ENCODE assay signal across 23 mouse cellular contexts in the genomic region with DNA sequence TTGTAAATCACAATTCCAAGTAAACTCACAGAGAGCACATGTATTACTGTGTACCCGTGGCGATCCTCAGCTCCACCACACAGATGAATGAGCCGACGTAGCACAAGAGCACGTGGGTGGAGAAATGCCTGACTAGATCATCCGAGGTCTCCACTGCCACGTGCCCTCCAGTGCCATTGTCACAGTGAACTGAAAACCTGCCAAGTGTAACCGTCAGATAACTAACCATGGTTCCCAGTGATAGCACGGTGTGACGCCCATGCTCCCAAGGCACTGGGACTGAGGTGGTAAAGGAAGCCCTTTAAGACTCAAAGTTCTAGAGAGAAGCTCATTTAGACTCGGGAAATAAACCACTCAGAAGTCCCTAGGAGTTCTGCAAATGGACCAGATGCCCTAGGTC.
DNase-seq lines count a peak whose midpoint lies in the region; ATAC-seq and TF ChIP-seq lines count a peak whose summit lies in the region.
"Had no signal": no experiment of that assay in that cellular context is flagged by ENCODE, and none has a peak within 500 bp of the region (broad histone marks: within the 10 kb centered on the region; RNA-seq: fewer than 3 reads in every experiment).

No protein-coding gene starts in this region.

- no peak for TF ChIP-seq CTCF in intestine, postnatal 0 days (IDR thresholded peaks at IDR 0.05; ENCODE audit: low read depth)
- TF ChIP-seq CTCF in liver, postnatal 0 days (IDR thresholded peaks at IDR 0.05; ENCODE audit: low read depth) = no peak
- TF ChIP-seq CTCF in forebrain, postnatal 0 days (IDR thresholded peaks at IDR 0.05; ENCODE audit: low read depth) = no peak

- no peak overlapping the region for H3K27ac ChIP-seq in intestine, embryonic 16.5 days (ENCODE audit: low read length)
- no peak overlapping the region for H3K27ac ChIP-seq in intestine, postnatal 0 days (ENCODE audit: low read depth, low read length)
- H3K27ac ChIP-seq in liver, postnatal 0 days (ENCODE audit: low read depth) = peak overlapping the region; percentile 37; the same call in 1 of the 2 replicates
- H3K27ac ChIP-seq in forebrain, postnatal 0 days (ENCODE audit: low read depth, low read length) = no peak overlapping the region
- H3K27ac ChIP-seq: embryonic facial prominence, embryonic 10.5 days; hindbrain, embryonic 15.5 days; kidney, postnatal 0 days; limb, embryonic 15.5 days; midbrain, embryonic 15.5 days had no signal

- ATAC-seq in intestine, embryonic 16.5 days = peak; percentile 73
- no peak for ATAC-seq in intestine, postnatal 0 days
- peak; percentile 84 for ATAC-seq in liver, postnatal 0 days
- ATAC-seq in forebrain, postnatal 0 days = no peak
- ATAC-seq: forebrain, embryonic 14.5 days; lung, postnatal 0 days; midbrain, embryonic 15.5 days had no signal

- H3K4me3 ChIP-seq in intestine, embryonic 16.5 days (ENCODE audit: low read length) = no peak overlapping the region
- H3K4me3 ChIP-seq in intestine, postnatal 0 days (ENCODE audit: low read depth, low read length) = no peak overlapping the region
- H3K4me3 ChIP-seq in liver, postnatal 0 days (ENCODE audit: low read depth, low read length) = no peak overlapping the region
- no peak overlapping the region for H3K4me3 ChIP-seq in forebrain, postnatal 0 days (ENCODE audit: low read depth, low read length)
- H3K4me3 ChIP-seq: embryonic facial prominence, embryonic 10.5 days; hindbrain, embryonic 15.5 days; limb, embryonic 15.5 days; midbrain, embryonic 15.5 days had no signal

- H3K9ac ChIP-seq in intestine, embryonic 16.5 days (ENCODE audit: low read depth, low read length) = no peak overlapping the region
- H3K9ac ChIP-seq in intestine, postnatal 0 days (ENCODE audit: low read depth, low read length) = no peak overlapping the region
- no peak overlapping the region for H3K9ac ChIP-seq in liver, postnatal 0 days (replicated peaks)
- no peak overlapping the region for H3K9ac ChIP-seq in forebrain, postnatal 0 days
- H3K9ac ChIP-seq: hindbrain, embryonic 15.5 days; limb, embryonic 15.5 days; midbrain, embryonic 15.5 days had no signal

- no peaks in the 10 kb centered on the region for H3K4me1 ChIP-seq in intestine, embryonic 16.5 days (ENCODE audit: control insufficient read depth, insufficient read depth, low read length)
- H3K4me1 ChIP-seq in intestine, postnatal 0 days (replicated peaks; ENCODE audit: control insufficient read depth, insufficient read depth, low read length) = no peaks in the 10 kb centered on the region
- H3K4me1 ChIP-seq in liver, postnatal 0 days (ENCODE audit: insufficient read depth) = peaks cover 43% of the 10 kb centered on the region
- H3K4me1 ChIP-seq in forebrain, postnatal 0 days (ENCODE audit: insufficient read depth) = no peaks in the 10 kb centered on the region
- H3K4me1 ChIP-seq: limb, embryonic 15.5 days; midbrain, embryonic 15.5 days had no signal

- no peak overlapping the region for H3K4me2 ChIP-seq in intestine, embryonic 16.5 days (ENCODE audit: low read depth, low read length)
- H3K4me2 ChIP-seq in intestine, postnatal 0 days (replicated peaks; ENCODE audit: low read depth) = no peak overlapping the region
- peak overlapping the region; percentile 40 for H3K4me2 ChIP-seq in liver, postnatal 0 days (ENCODE audit: low read depth, low read length)
- no peak overlapping the region for H3K4me2 ChIP-seq in forebrain, postnatal 0 days (ENCODE audit: low read depth)
- H3K4me2 ChIP-seq: hindbrain, embryonic 15.5 days; limb, embryonic 15.5 days; midbrain, embryonic 15.5 days had no signal

- WGBS in intestine, embryonic 16.5 days = 92% methylated on average over 11 of the region's 11 CpGs
- 94% methylated on average over 11 of the region's 11 CpGs for WGBS in intestine, postnatal 0 days
- 60% methylated on average over 11 of the region's 11 CpGs for WGBS in liver, postnatal 0 days (ENCODE audit: insufficient replicate concordance)
- WGBS in forebrain, postnatal 0 days = 90% methylated on average over 11 of the region's 11 CpGs

- H3K36me3 ChIP-seq in intestine, embryonic 16.5 days (ENCODE audit: control insufficient read depth, insufficient read depth, low read length) = no peaks in the 10 kb centered on the region
- peaks cover 8% of the 10 kb centered on the region; the same call in 1 of the 2 replicates for H3K36me3 ChIP-seq in intestine, postnatal 0 days (ENCODE audit: control insufficient read depth, insufficient read depth)
- H3K36me3 ChIP-seq in liver, postnatal 0 days (replicated peaks; ENCODE audit: insufficient read depth, low read length) = peaks cover 20% of the 10 kb centered on the region
- no peaks in the 10 kb centered on the region for H3K36me3 ChIP-seq in forebrain, postnatal 0 days (ENCODE audit: insufficient read depth)
- H3K36me3 ChIP-seq: hindbrain, embryonic 15.5 days; midbrain, embryonic 15.5 days had no signal

- H3K9me3 ChIP-seq in intestine, embryonic 16.5 days (ENCODE audit: control insufficient read depth, low read length) = no peaks in the 10 kb centered on the region
- H3K9me3 ChIP-seq in intestine, postnatal 0 days (ENCODE audit: control insufficient read depth) = no peaks in the 10 kb centered on the region
- H3K9me3 ChIP-seq in liver, postnatal 0 days (ENCODE audit: low read length) = 0 out of 2 replicates have a peak, but pooled peaks cover 2% of the 10 kb centered on the region
- H3K9me3 ChIP-seq in forebrain, postnatal 0 days (ENCODE audit: low read length) = no peaks in the 10 kb centered on the region
- H3K9me3 ChIP-seq: embryonic facial prominence, embryonic 10.5 days; hindbrain, embryonic 15.5 days; limb, embryonic 15.5 days; midbrain, embryonic 15.5 days had no signal

- peak; percentile 89 for DNase-seq in c-Kit-positive CD71-positive TER-119-negative erythroid progenitor cells, embryonic 14.5 days (ENCODE audit: low read depth)
- DNase-seq in liver = peak; percentile 83
- DNase-seq in liver, postnatal 0 days = peak; percentile 58
- DNase-seq in gastrocnemius, postnatal 14 days = no peak
- DNase-seq in left cerebral cortex, postnatal 36 days (ENCODE audit: low spot score in 2 of 2) = no peak
- no peak for DNase-seq in forebrain, postnatal 0 days
- DNase-seq: B cell, adult 2 months; cerebellum, adult 11-12 months; gastrocnemius, postnatal 36 days; heart, postnatal 14 days; kidney, adult 11 months; retina, postnatal 1 day; right cerebral cortex, postnatal 4 days; thymus, postnatal 36 days had no signal

- peak; percentile 95 for TF ChIP-seq EP300 in liver, postnatal 0 days (IDR thresholded peaks at IDR 0.05; ENCODE audit: low read depth)

- no peaks in the 10 kb centered on the region for H3K27me3 ChIP-seq in intestine, embryonic 16.5 days (replicated peaks; ENCODE audit: control insufficient read depth, insufficient read depth, low read length)
- no peaks in the 10 kb centered on the region for H3K27me3 ChIP-seq in intestine, postnatal 0 days (replicated peaks; ENCODE audit: control insufficient read depth, insufficient read depth, low read length)
- H3K27me3 ChIP-seq in liver, postnatal 0 days (ENCODE audit: insufficient read depth, low read length) = no peaks in the 10 kb centered on the region
- no peaks in the 10 kb centered on the region for H3K27me3 ChIP-seq in forebrain, postnatal 0 days (ENCODE audit: insufficient read depth, low read length)
- H3K27me3 ChIP-seq: hindbrain, embryonic 15.5 days; limb, embryonic 15.5 days; midbrain, embryonic 15.5 days had no signal

- intact Hi-C loops in gastrocnemius, postnatal 14 days (cut with DNase I; ENCODE audit: low total_unique reads) = no loop called here
- intact Hi-C loops in left cerebral cortex, postnatal 36 days (cut with DNase I) = no loop called here

Comparison
In these comparisons a context has a peak if more than half of its experiments do, and no peak if none do; other contexts are left out.
1. ATAC-seq: peak in intestine, embryonic 16.5 days (single experiment) and liver, postnatal 0 days (single experiment); none in intestine, postnatal 0 days (single experiment) and forebrain, postnatal 0 days (single experiment).
2. DNase-seq: peak in c-Kit-positive CD71-positive TER-119-negative erythroid progenitor cells, embryonic 14.5 days (single experiment), liver (single experiment) and liver, postnatal 0 days (single experiment); none in gastrocnemius, postnatal 14 days (single experiment), left cerebral cortex, postnatal 36 days (0 of 2) and forebrain, postnatal 0 days (single experiment).